ENCODE assay signal across 8 mouse cellular contexts in genomic region chr5:115520325-115520869, GRCm38 (mm10). TPM values are rescaled to one million over a fixed set of nuclear protein-coding genes. Genes with fewer than 3 reads are reported as not detected.
DNase-seq lines count a peak whose midpoint lies in the region; ATAC-seq and TF ChIP-seq lines count a peak whose summit lies in the region.

No protein-coding gene starts in this region.

- H3K27me3 ChIP-seq in midbrain, embryonic 11.5 days (ENCODE audit: control insufficient read depth, insufficient read depth, low read length), result no peaks in the 10 kb centered on the region
- H3K27me3 ChIP-seq in midbrain, postnatal 0 days (ENCODE audit: insufficient read depth, low read length), result no peaks in the 10 kb centered on the region
- no peaks in the 10 kb centered on the region for H3K27me3 ChIP-seq in stomach, embryonic 14.5 days (ENCODE audit: control insufficient read depth, insufficient read depth, low read length)

- H3K4me2 ChIP-seq in midbrain, embryonic 11.5 days, result no peak overlapping the region
- H3K4me2 ChIP-seq in midbrain, postnatal 0 days (ENCODE audit: low read depth, low read length, poor library complexity, severe bottlenecking), result no peak overlapping the region
- no peak overlapping the region; the same call in 1 of the 2 replicates for H3K4me2 ChIP-seq in stomach, embryonic 14.5 days (replicated peaks; ENCODE audit: low read depth, low read length)

- peaks cover 12% of the 10 kb centered on the region; the same call in 1 of the 2 replicates for H3K4me1 ChIP-seq in midbrain, embryonic 11.5 days (ENCODE audit: control insufficient read depth, insufficient read depth, low read length)
- H3K4me1 ChIP-seq in midbrain, postnatal 0 days (ENCODE audit: insufficient read depth, low read length), result 0 out of 2 replicates have a peak, but pooled peaks cover 2% of the 10 kb centered on the region
- peaks cover 34% of the 10 kb centered on the region for H3K4me1 ChIP-seq in stomach, embryonic 14.5 days (ENCODE audit: control insufficient read depth, insufficient read depth, low read length)

- no peaks in the 10 kb centered on the region for H3K36me3 ChIP-seq in midbrain, embryonic 11.5 days (ENCODE audit: control insufficient read depth, insufficient read depth, low read length)
- no peaks in the 10 kb centered on the region for H3K36me3 ChIP-seq in midbrain, postnatal 0 days (ENCODE audit: insufficient read depth, low read length)
- H3K36me3 ChIP-seq in stomach, embryonic 14.5 days (ENCODE audit: control insufficient read depth, insufficient read depth, low read length), result no peaks in the 10 kb centered on the region

- no peak overlapping the region for H3K4me3 ChIP-seq in midbrain, embryonic 11.5 days (ENCODE audit: low read depth, low read length)
- no peak overlapping the region for H3K4me3 ChIP-seq in midbrain, postnatal 0 days (ENCODE audit: low read depth, low read length)
- no peak overlapping the region for H3K4me3 ChIP-seq in stomach, embryonic 14.5 days (ENCODE audit: low read depth, low read length)

- 74% methylated on average over 21 of the region's 21 CpGs for WGBS in midbrain, embryonic 11.5 days
- 73% methylated on average over 21 of the region's 21 CpGs for WGBS in midbrain, postnatal 0 days
- 54% methylated on average over 21 of the region's 21 CpGs for WGBS in stomach, embryonic 14.5 days

- no peak overlapping the region for H3K27ac ChIP-seq in midbrain, embryonic 11.5 days (ENCODE audit: low read depth, low read length)
- H3K27ac ChIP-seq in midbrain, postnatal 0 days (ENCODE audit: low read depth, low read length), result no peak overlapping the region
- peak overlapping the region; percentile 61; the same call in 1 of the 2 replicates for H3K27ac ChIP-seq in stomach, embryonic 14.5 days (ENCODE audit: low read length)

- no peak for TF ChIP-seq CTCF in midbrain, postnatal 0 days (IDR thresholded peaks at IDR 0.05)

- ATAC-seq in midbrain, embryonic 11.5 days (ENCODE audit: low FRiP score), result no peak
- ATAC-seq in midbrain, postnatal 0 days (ENCODE audit: low FRiP score), result no peak
- no peak for ATAC-seq in stomach, embryonic 14.5 days (ENCODE audit: insufficient number of reproducible peaks, insufficient read depth, low FRiP score, low read depth)

- peak; percentile 46 for DNase-seq in adrenal gland, postnatal 10 days
- DNase-seq in adrenal gland, postnatal 25 days, result no peak
- DNase-seq in midbrain, embryonic 11.5 days (ENCODE audit: low spot score, missing footprints), result peak; percentile 51
- DNase-seq in midbrain, postnatal 0 days (ENCODE audit: low spot score), result no peak
- peak; percentile 68 for DNase-seq in kidney, postnatal 10 days
- no peak for DNase-seq in frontal cortex, postnatal 10 days (ENCODE audit: low spot score in 2 of 2)
- no peak for DNase-seq in spleen, postnatal 36 days (ENCODE audit: low spot score in 2 of 2)

- H3K9me3 ChIP-seq in midbrain, embryonic 11.5 days (ENCODE audit: control insufficient read depth, low read length), result no peaks in the 10 kb centered on the region
- no peaks in the 10 kb centered on the region for H3K9me3 ChIP-seq in midbrain, postnatal 0 days (ENCODE audit: low read length)
- H3K9me3 ChIP-seq in stomach, embryonic 14.5 days (ENCODE audit: control insufficient read depth, low read depth, low read length), result no peaks in the 10 kb centered on the region

- no peak overlapping the region for H3K9ac ChIP-seq in midbrain, embryonic 11.5 days (ENCODE audit: low read length)
- no peak overlapping the region for H3K9ac ChIP-seq in midbrain, postnatal 0 days (replicated peaks; ENCODE audit: low read length, poor library complexity, severe bottlenecking)
- no peak overlapping the region for H3K9ac ChIP-seq in stomach, embryonic 14.5 days (replicated peaks; ENCODE audit: low read depth, low read length)

RNA-seq across cellular contexts. Expression of gene Pxn, which starts 13.9 kb away (rescaled TPM):
- 10 to 100 TPM; 55.1 to 72.4 TPM for total RNA-seq in adrenal gland, postnatal 10 days (2021)
- 38.4 and 45.8 TPM in 2 replicates for total RNA-seq in adrenal gland, postnatal 25 days (2021)
- polyA plus RNA-seq in midbrain, embryonic 11.5 days (2014; fragmentation: Nextera tagmentation; extraction: Ambion mirVana), result 7.3 and 7.7 TPM in 2 replicates
- total RNA-seq in midbrain, postnatal 0 days (2014; rRNA removed), result 34.6 and 39.4 TPM in 2 replicates
- polyA plus RNA-seq in midbrain, postnatal 0 days (2015; fragmentation: Nextera tagmentation; extraction: Ambion mirVana), result 15.3 and 15.9 TPM in 2 replicates
- 15.9 and 17.7 TPM in 2 replicates for polyA plus RNA-seq in stomach, embryonic 14.5 days (2014; fragmentation: Nextera tagmentation; extraction: Ambion mirVana)

RNA-seq across cellular contexts. Expression of gene Sirt4, which starts 35.9 kb away (rescaled TPM):
- total RNA-seq in adrenal gland, postnatal 10 days (2021), result 10 to 100 TPM; 15.8 to 31.4 TPM
- total RNA-seq in adrenal gland, postnatal 25 days (2021), result 25.2 and 38.3 TPM in 2 replicates
- 16.2 and 18.9 TPM in 2 replicates for polyA plus RNA-seq in midbrain, embryonic 11.5 days (2014; fragmentation: Nextera tagmentation; extraction: Ambion mirVana)
- 19.5 and 25.6 TPM in 2 replicates for total RNA-seq in midbrain, postnatal 0 days (2014; rRNA removed)
- polyA plus RNA-seq in midbrain, postnatal 0 days (2015; fragmentation: Nextera tagmentation; extraction: Ambion mirVana), result 22.4 and 27.0 TPM in 2 replicates
- 20.9 and 23.5 TPM in 2 replicates for polyA plus RNA-seq in stomach, embryonic 14.5 days (2014; fragmentation: Nextera tagmentation; extraction: Ambion mirVana)

RNA-seq across cellular contexts. Expression of gene Rplp0, which starts 38.9 kb away (rescaled TPM):
- 100 to 1,000 TPM; 933 to 968 TPM for total RNA-seq in adrenal gland, postnatal 10 days (2021)
- 743 and 806 TPM in 2 replicates for total RNA-seq in adrenal gland, postnatal 25 days (2021)
- polyA plus RNA-seq in midbrain, embryonic 11.5 days (2014; fragmentation: Nextera tagmentation; extraction: Ambion mirVana), result 1,161 and 1,182 TPM in 2 replicates
- 1,612 and 1,828 TPM in 2 replicates for total RNA-seq in midbrain, postnatal 0 days (2014; rRNA removed)
- polyA plus RNA-seq in midbrain, postnatal 0 days (2015; fragmentation: Nextera tagmentation; extraction: Ambion mirVana), result 779 and 814 TPM in 2 replicates
- 1,866 and 1,880 TPM in 2 replicates for polyA plus RNA-seq in stomach, embryonic 14.5 days (2014; fragmentation: Nextera tagmentation; extraction: Ambion mirVana)

RNA-seq across cellular contexts. Expression of gene Gcn1l1, which starts 44.7 kb away (rescaled TPM):
- total RNA-seq in adrenal gland, postnatal 10 days (2021), result 10 to 100 TPM; 52.4 to 63.2 TPM
- 71.9 and 76.6 TPM in 2 replicates for total RNA-seq in adrenal gland, postnatal 25 days (2021)
- 27.6 and 32.2 TPM in 2 replicates for polyA plus RNA-seq in midbrain, embryonic 11.5 days (2014; fragmentation: Nextera tagmentation; extraction: Ambion mirVana)
- 72.9 and 75.1 TPM in 2 replicates for total RNA-seq in midbrain, postnatal 0 days (2014; rRNA removed)
- 24.7 and 26.6 TPM in 2 replicates for polyA plus RNA-seq in midbrain, postnatal 0 days (2015; fragmentation: Nextera tagmentation; extraction: Ambion mirVana)
- polyA plus RNA-seq in stomach, embryonic 14.5 days (2014; fragmentation: Nextera tagmentation; extraction: Ambion mirVana), result 42.3 TPM in 2 replicates

RNA-seq across cellular contexts. Expression of gene Pla2g1b, which starts 54.3 kb away (rescaled TPM):
- total RNA-seq in adrenal gland, postnatal 10 days (2021), result not detected
- not detected in 2 replicates for total RNA-seq in adrenal gland, postnatal 25 days (2021)
- not detected in 2 replicates for polyA plus RNA-seq in midbrain, embryonic 11.5 days (2014; fragmentation: Nextera tagmentation; extraction: Ambion mirVana)
- not detected in 2 replicates for total RNA-seq in midbrain, postnatal 0 days (2014; rRNA removed)
- polyA plus RNA-seq in midbrain, postnatal 0 days (2015; fragmentation: Nextera tagmentation; extraction: Ambion mirVana), result not detected in 2 replicates
- polyA plus RNA-seq in stomach, embryonic 14.5 days (2014; fragmentation: Nextera tagmentation; extraction: Ambion mirVana), result 16.7 and 20.2 TPM in 2 replicates

Comparison
In these comparisons a context has a peak if more than half of its experiments do, and no peak if none do; other contexts are left out.
1. DNase-seq: peak in adrenal gland, postnatal 10 days (single experiment), midbrain, embryonic 11.5 days (single experiment) and kidney, postnatal 10 days (single experiment); none in adrenal gland, postnatal 25 days (single experiment), midbrain, postnatal 0 days (single experiment), frontal cortex, postnatal 10 days (0 of 2) and spleen, postnatal 36 days (0 of 2).